Comparison of ENCODE assay signal across 8 mouse cellular contexts in the genomic region with DNA sequence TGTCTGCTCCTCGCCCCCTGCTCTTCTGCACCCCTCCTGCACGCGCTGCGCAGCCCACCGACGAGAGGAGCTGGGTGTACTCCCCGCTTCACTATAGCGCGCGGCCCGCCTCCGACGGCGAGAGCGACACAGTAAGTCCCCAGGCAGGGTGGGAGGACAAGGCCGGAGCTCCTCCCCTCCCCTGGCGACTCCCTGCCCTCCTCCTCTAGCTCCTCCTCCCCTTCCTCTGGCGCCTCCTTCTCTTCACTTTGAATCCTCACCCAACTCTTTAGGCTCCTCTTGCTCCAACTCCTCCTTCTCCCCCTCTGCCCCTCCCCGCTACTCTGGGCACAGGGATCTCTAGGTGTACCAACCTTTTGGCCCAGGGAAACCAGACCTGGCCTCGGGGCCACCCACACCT. TPM values are rescaled to one million over a fixed set of nuclear protein-coding genes. Genes with fewer than 3 reads are reported as not detected.
DNase-seq lines count a peak whose midpoint lies in the region; ATAC-seq and TF ChIP-seq lines count a peak whose summit lies in the region.

No protein-coding gene starts in this region.

- H3K4me2 ChIP-seq in intestine, postnatal 0 days (replicated peaks; ENCODE audit: low read depth) = peak overlapping the region; percentile 72
- peak overlapping the region; percentile 60 for H3K4me2 ChIP-seq in liver, postnatal 0 days (ENCODE audit: low read depth, low read length)
- peak overlapping the region; percentile 55 for H3K4me2 ChIP-seq in stomach, embryonic 15.5 days

- 14% methylated on average over 18 of the region's 20 CpGs for WGBS in intestine, postnatal 0 days
- WGBS in liver, postnatal 0 days (ENCODE audit: insufficient replicate concordance) = 38% methylated on average over 20 of the region's 20 CpGs
- WGBS in stomach, embryonic 15.5 days = 17% methylated on average over 20 of the region's 20 CpGs

- DNase-seq in ovary, postnatal 36 days (ENCODE audit: low spot score) = peak; percentile 65
- DNase-seq in ovary, postnatal 10 days (ENCODE audit: low spot score) = no peak
- peak; percentile 63 for DNase-seq in embryo, embryonic 10.5 days (ENCODE audit: low spot score)
- peak; percentile 62 for DNase-seq in liver, postnatal 0 days
- DNase-seq in layer of hippocampus, adult 9-10 months (ENCODE audit: low spot score) = no peak
- no peak for DNase-seq in adipocyte (ENCODE audit: low spot score)

- H3K9ac ChIP-seq in intestine, postnatal 0 days (ENCODE audit: low read depth, low read length) = peak overlapping the region; percentile 48
- no peak overlapping the region for H3K9ac ChIP-seq in liver, postnatal 0 days (replicated peaks)
- peak overlapping the region; percentile 13; the same call in 1 of the 2 replicates for H3K9ac ChIP-seq in stomach, embryonic 15.5 days

- peaks cover 7% of the 10 kb centered on the region; the same call in 1 of the 2 replicates for H3K4me1 ChIP-seq in intestine, postnatal 0 days (replicated peaks; ENCODE audit: control insufficient read depth, insufficient read depth, low read length)
- peaks cover 39% of the 10 kb centered on the region for H3K4me1 ChIP-seq in liver, postnatal 0 days (ENCODE audit: insufficient read depth)
- peaks cover 42% of the 10 kb centered on the region for H3K4me1 ChIP-seq in stomach, embryonic 15.5 days

- peak overlapping the region; percentile 23 for H3K4me3 ChIP-seq in intestine, postnatal 0 days (ENCODE audit: low read depth, low read length)
- H3K4me3 ChIP-seq in liver, postnatal 0 days (ENCODE audit: low read depth, low read length) = no peak overlapping the region
- H3K4me3 ChIP-seq in stomach, embryonic 15.5 days (replicated peaks) = peak overlapping the region; percentile 28

- ATAC-seq in intestine, postnatal 0 days = no peak
- no peak for ATAC-seq in liver, postnatal 0 days
- ATAC-seq in stomach, embryonic 15.5 days (ENCODE audit: insufficient read depth, low FRiP score, low read depth) = no peak

- H3K27ac ChIP-seq in intestine, postnatal 0 days (ENCODE audit: low read depth, low read length) = peak overlapping the region; percentile 60; the same call in 1 of the 2 replicates
- no peak overlapping the region for H3K27ac ChIP-seq in liver, postnatal 0 days (ENCODE audit: low read depth)
- H3K27ac ChIP-seq in stomach, embryonic 15.5 days = peak overlapping the region; percentile 65; the same call in 1 of the 2 replicates

- H3K27me3 ChIP-seq in intestine, postnatal 0 days (replicated peaks; ENCODE audit: control insufficient read depth, insufficient read depth, low read length) = no peaks in the 10 kb centered on the region
- no peaks in the 10 kb centered on the region for H3K27me3 ChIP-seq in liver, postnatal 0 days (ENCODE audit: insufficient read depth, low read length)
- H3K27me3 ChIP-seq in stomach, embryonic 15.5 days (replicated peaks) = no peaks in the 10 kb centered on the region

- TF ChIP-seq CTCF in intestine, postnatal 0 days (IDR thresholded peaks at IDR 0.05; ENCODE audit: low read depth) = no peak
- no peak for TF ChIP-seq CTCF in liver, postnatal 0 days (IDR thresholded peaks at IDR 0.05; ENCODE audit: low read depth)

- no peaks in the 10 kb centered on the region for H3K9me3 ChIP-seq in intestine, postnatal 0 days (ENCODE audit: control insufficient read depth)
- H3K9me3 ChIP-seq in liver, postnatal 0 days (ENCODE audit: low read length) = no peaks in the 10 kb centered on the region
- no peaks in the 10 kb centered on the region for H3K9me3 ChIP-seq in stomach, embryonic 15.5 days

- H3K36me3 ChIP-seq in intestine, postnatal 0 days (ENCODE audit: control insufficient read depth, insufficient read depth) = peaks cover 43% of the 10 kb centered on the region
- peaks cover 27% of the 10 kb centered on the region for H3K36me3 ChIP-seq in liver, postnatal 0 days (replicated peaks; ENCODE audit: insufficient read depth, low read length)
- H3K36me3 ChIP-seq in stomach, embryonic 15.5 days = peaks cover 21% of the 10 kb centered on the region

- TF ChIP-seq EP300 in liver, postnatal 0 days (IDR thresholded peaks at IDR 0.05; ENCODE audit: low read depth) = no peak

RNA-seq across cellular contexts. Expression of a gene that starts 3.6 kb away (rescaled TPM):
- polyA plus RNA-seq in intestine, postnatal 0 days (2015; fragmentation: Nextera tagmentation; extraction: Ambion mirVana) = 14.7 and 15.0 TPM in 2 replicates
- polyA plus RNA-seq in liver, postnatal 0 days (2015; fragmentation: Nextera tagmentation; extraction: Ambion mirVana) = 12.4 and 12.9 TPM in 2 replicates
- 40.5 and 40.9 TPM in 2 replicates for polyA plus RNA-seq in stomach, embryonic 15.5 days (2015; fragmentation: Nextera tagmentation; extraction: Ambion mirVana)

RNA-seq across cellular contexts. Expression of a gene that starts 11.3 kb away (rescaled TPM):
- 9.8 and 10.7 TPM in 2 replicates for polyA plus RNA-seq in intestine, postnatal 0 days (2015; fragmentation: Nextera tagmentation; extraction: Ambion mirVana)
- 5.2 and 5.4 TPM in 2 replicates for polyA plus RNA-seq in liver, postnatal 0 days (2015; fragmentation: Nextera tagmentation; extraction: Ambion mirVana)
- polyA plus RNA-seq in stomach, embryonic 15.5 days (2015; fragmentation: Nextera tagmentation; extraction: Ambion mirVana) = 23.5 and 25.3 TPM in 2 replicates

RNA-seq across cellular contexts. Expression of a gene that starts 24.5 kb away (rescaled TPM):
- polyA plus RNA-seq in intestine, postnatal 0 days (2015; fragmentation: Nextera tagmentation; extraction: Ambion mirVana) = 27.2 and 27.6 TPM in 2 replicates
- 8.8 and 9.7 TPM in 2 replicates for polyA plus RNA-seq in liver, postnatal 0 days (2015; fragmentation: Nextera tagmentation; extraction: Ambion mirVana)
- 43.1 and 47.6 TPM in 2 replicates for polyA plus RNA-seq in stomach, embryonic 15.5 days (2015; fragmentation: Nextera tagmentation; extraction: Ambion mirVana)

RNA-seq across cellular contexts. Expression of a gene that starts 25.8 kb away (rescaled TPM):
- polyA plus RNA-seq in intestine, postnatal 0 days (2015; fragmentation: Nextera tagmentation; extraction: Ambion mirVana) = 0.04 and 0.08 TPM in 2 replicates
- 0.02 and 0.08 TPM in 2 replicates for polyA plus RNA-seq in liver, postnatal 0 days (2015; fragmentation: Nextera tagmentation; extraction: Ambion mirVana)
- 0.04 and 0.12 TPM in 2 replicates for polyA plus RNA-seq in stomach, embryonic 15.5 days (2015; fragmentation: Nextera tagmentation; extraction: Ambion mirVana)

RNA-seq across cellular contexts. Expression of a gene that starts 25.9 kb away (rescaled TPM):
- 43.2 and 43.4 TPM in 2 replicates for polyA plus RNA-seq in intestine, postnatal 0 days (2015; fragmentation: Nextera tagmentation; extraction: Ambion mirVana)
- polyA plus RNA-seq in liver, postnatal 0 days (2015; fragmentation: Nextera tagmentation; extraction: Ambion mirVana) = 1.7 and 1.8 TPM in 2 replicates
- polyA plus RNA-seq in stomach, embryonic 15.5 days (2015; fragmentation: Nextera tagmentation; extraction: Ambion mirVana) = 32.6 and 38.7 TPM in 2 replicates

Comparison
In these comparisons a context has a peak if more than half of its experiments do, and no peak if none do; other contexts are left out.
1. DNase-seq: peak in ovary, postnatal 36 days (single experiment), embryo, embryonic 10.5 days (single experiment) and liver, postnatal 0 days (single experiment); none in ovary, postnatal 10 days (single experiment), layer of hippocampus, adult 9-10 months (single experiment) and adipocyte (single experiment).
2. Peak in every context shown above with its lines, with median percentiles within 50 percentile points of each other: H3K4me2 ChIP-seq.